Mouse (Mus musculus) central nervous system, embryonic 18 days (tissue): ENCODE measurements around the gene Gm5136. TPM values are rescaled to one million over a fixed set of nuclear protein-coding genes. Genes with fewer than 3 reads are reported as not detected.

Source experiments
- polyA plus RNA-seq: library from polyadenylated mRNA; depleted of rRNA; stranded (reverse); fragments of >200 nt; gene quantifications from 2 replicates; pipeline ENCODE4 v1.2.3, GENCODE M21; 2012; rRNA removed

Gene Gm5136
- polyA plus RNA-seq: 0.24 and 0.26 TPM in 2 replicates

DNA sequence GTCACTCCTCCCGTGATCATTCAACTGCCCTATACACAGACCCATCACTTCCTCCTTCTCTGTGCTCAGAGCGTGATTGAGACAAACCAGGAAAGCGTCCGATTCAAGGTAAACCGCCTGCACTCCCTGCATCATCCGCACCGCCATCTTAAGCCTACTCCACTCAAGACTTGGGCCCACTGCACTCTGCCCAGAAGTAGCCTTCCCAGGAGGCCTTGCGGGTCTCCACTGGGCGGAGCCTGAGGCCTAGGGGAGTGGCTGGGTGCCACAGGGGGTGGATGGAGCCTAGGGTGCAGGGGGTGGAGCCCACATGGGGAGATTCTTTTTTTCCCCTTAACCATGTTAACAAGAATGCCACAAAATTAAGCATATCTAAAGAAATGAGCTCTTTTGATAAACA lies at the start of gene Gm5136:
Gene Gm5136 (minus strand): TSS at position 215 of the 400 bp plus-strand sequence.

